Mouse (Mus musculus) liver, postnatal 0 days (tissue): ENCODE measurements at regions not wholly inside any gene's neighbourhood (a gene's known extent, or its start where the extent isn't known, plus 50 kb on each side); places are given as distances from the start of the nearest gene placed in this dataset.

ENCODE experiments used
- ATAC-seq: fragments of 200-750 bp; cut with Nextera tagmentation; 2 replicates; pipeline ENCODE4 v1.8.0; 2017; ENCODE audit warnings: mild to moderate bottlenecking, moderate library complexity
- DNase-seq: peaks from one replicate; pipeline ENCODE4 v3.0.0-alpha.2; 2016
- H3K27ac ChIP-seq: fragments of 300-500 bp; sonication (generic); 2 replicates; pipeline ENCODE4 v1.5.1; 2014; ENCODE audit warnings: antibody characterized with exemption, moderate library complexity, mild to moderate bottlenecking, low read depth
- H3K27me3 ChIP-seq: fragments of 300-500 bp; sonication (generic); 2 replicates; pipeline ENCODE4 v1.6.1; 2014; ENCODE audit warnings: low read length, control low read depth, mixed read lengths; ENCODE audit not compliant: insufficient read depth
- H3K36me3 ChIP-seq: fragments of 300-500 bp; sonication (generic); replicated peaks from 2 replicates; pipeline ENCODE4 v1.6.1; 2014; ENCODE audit warnings: mild to moderate bottlenecking, control low read depth, low read length, moderate library complexity, mixed read lengths; ENCODE audit not compliant: insufficient read depth
- H3K4me1 ChIP-seq: fragments of 300-500 bp; sonication (generic); 2 replicates; pipeline ENCODE4 v1.6.1; 2014; ENCODE audit warnings: antibody characterized with exemption, mild to moderate bottlenecking, control low read depth; ENCODE audit not compliant: insufficient read depth
- H3K4me2 ChIP-seq: fragments of 300-500 bp; sonication (generic); 2 replicates; pipeline ENCODE4 v1.6.1; 2014; ENCODE audit warnings: low read depth, mild to moderate bottlenecking, low read length, moderate library complexity, mixed read lengths
- H3K4me3 ChIP-seq: fragments of 300-500 bp; sonication (generic); 2 replicates; pipeline ENCODE4 v1.5.1; 2014; ENCODE audit warnings: low read depth, low read length
- H3K9ac ChIP-seq: fragments of 300-500 bp; sonication (generic); replicated peaks from 2 replicates; pipeline ENCODE4 v1.6.1; 2014; ENCODE audit warnings: mild to moderate bottlenecking, moderate library complexity
- H3K9me3 ChIP-seq: fragments of 300-500 bp; sonication (generic); 2 replicates; pipeline ENCODE4 v1.6.1; 2016; ENCODE audit warnings: mild to moderate bottlenecking, control low read depth, low read length, mixed read lengths
- CTCF ChIP-seq: sonication (generic); IDR thresholded peaks from 2 replicates; pipeline ENCODE4 v1.5.1; 2016; ENCODE audit warnings: antibody characterized with exemption, low read depth
- EP300 ChIP-seq: IDR thresholded peaks from 2 replicates; pipeline ENCODE4 v1.6.1; 2016; ENCODE audit warnings: antibody characterized with exemption, low read depth, mild to moderate bottlenecking
- WGBS: fragments of 180-500 bp; shearing (Covaris S2); extraction: QIAGEN DNeasy Blood & Tissue Kit; methylation state at CpG from one replicate; pipeline ENCODE4 v1.1.7; 2014; ENCODE audit not compliant: insufficient replicate concordance; 5-methylcytosine and 5-hydroxymethylcytosine counted together

DNA sequence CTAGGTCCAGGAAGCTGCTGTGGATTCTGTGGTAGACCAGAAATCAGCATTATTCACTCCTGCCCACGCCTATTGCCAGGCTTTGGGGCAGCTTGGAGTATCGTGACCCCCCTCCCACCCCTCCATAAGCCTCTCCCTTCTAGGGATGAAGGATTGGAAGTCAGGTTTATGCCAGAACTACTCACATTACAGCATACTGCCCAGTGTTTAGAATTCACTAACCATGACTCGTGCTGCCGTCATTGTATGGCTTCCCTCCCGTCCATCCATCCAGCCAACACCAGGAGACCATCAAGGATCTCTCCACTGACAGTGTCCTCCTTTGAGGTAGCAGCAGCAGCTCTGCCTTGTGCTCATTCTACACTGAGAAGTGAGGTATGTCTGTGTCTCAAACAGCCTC, 62.4 kb upstream of the Ret start:
- H3K9ac ChIP-seq: no peak overlapping the region
- H3K27me3 ChIP-seq: no peaks in the 10 kb centered on the region
- DNase-seq (no peak), ATAC-seq (no peak)
- no peaks in the 10 kb centered on the region for H3K4me1 ChIP-seq
- no peak overlapping the region for H3K4me3 ChIP-seq
- no peak overlapping the region for H3K4me2 ChIP-seq
- no peaks in the 10 kb centered on the region for H3K36me3 ChIP-seq
- no peak for TF ChIP-seq EP300
- no peak for TF ChIP-seq CTCF
- H3K9me3 ChIP-seq: no peaks in the 10 kb centered on the region
- 61% methylated on average over 5 of the region's 5 CpGs for WGBS
- no peak overlapping the region for H3K27ac ChIP-seq

DNA sequence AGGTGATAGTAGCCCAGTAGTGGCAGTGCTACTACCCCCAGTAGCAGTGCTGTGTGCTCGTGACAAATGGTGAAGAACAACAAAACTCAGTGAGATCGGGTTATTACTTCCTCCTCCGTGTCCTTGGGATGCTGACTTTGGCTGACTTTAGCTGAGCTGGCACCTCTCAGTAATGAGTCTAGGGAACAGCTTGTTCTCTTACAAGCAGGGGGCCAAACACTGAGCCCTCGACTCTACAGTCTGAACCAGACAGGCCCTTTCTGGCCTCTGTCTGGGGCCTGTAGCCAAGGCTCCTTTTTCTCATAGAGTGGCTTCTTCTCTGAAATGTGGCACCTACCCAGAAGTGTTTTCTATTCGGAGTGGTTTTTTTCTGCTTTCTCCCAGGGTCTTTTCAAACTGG, 57.4 kb upstream of the Ret start:
- Histone ChIP-seq H3K4me1 (no peaks in the 10 kb centered on the region), H3K27me3 (no peaks in the 10 kb centered on the region), H3K36me3 (no peaks in the 10 kb centered on the region), H3K27ac (no peak overlapping the region), H3K9ac (no peak overlapping the region), H3K4me2 (no peak overlapping the region), H3K4me3 (no peak overlapping the region), H3K9me3 (no peaks in the 10 kb centered on the region)
- WGBS: 67% methylated on average over 5 of the region's 5 CpGs
- TF ChIP-seq CTCF: no peak
- TF ChIP-seq EP300: no peak
- ATAC-seq (no peak), DNase-seq (no peak)

DNA sequence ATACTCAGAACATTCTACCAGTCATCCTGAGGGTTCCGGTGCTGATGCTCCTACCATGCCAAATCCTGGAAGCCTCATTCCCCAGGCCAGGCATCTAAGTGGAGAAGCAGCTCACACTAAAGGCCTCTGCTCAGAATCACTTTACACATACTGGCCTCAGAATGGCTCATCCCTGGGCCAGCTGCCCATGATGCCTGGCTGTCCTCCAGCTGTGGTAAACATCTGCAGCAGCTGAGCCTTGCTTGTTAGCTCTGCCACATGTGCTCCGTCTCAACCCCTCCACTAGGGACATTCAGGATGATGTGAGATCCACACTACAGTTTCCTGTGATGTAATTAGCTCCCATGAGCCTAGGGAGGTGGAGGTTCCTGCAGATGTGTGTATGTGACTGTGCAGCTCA, 55.2 kb upstream of the Ret start:
- Histone ChIP-seq H3K27me3 (no peaks in the 10 kb centered on the region), H3K4me3 (no peak overlapping the region), H3K9ac (no peak overlapping the region), H3K27ac (no peak overlapping the region), H3K9me3 (no peaks in the 10 kb centered on the region), H3K4me1 (no peaks in the 10 kb centered on the region), H3K36me3 (no peaks in the 10 kb centered on the region), H3K4me2 (no peak overlapping the region)
- ATAC-seq (no peak), DNase-seq (no peak)
- WGBS: 78% methylated on average over 2 of the region's 2 CpGs
- TF ChIP-seq EP300: no peak
- TF ChIP-seq CTCF: no peak

DNA sequence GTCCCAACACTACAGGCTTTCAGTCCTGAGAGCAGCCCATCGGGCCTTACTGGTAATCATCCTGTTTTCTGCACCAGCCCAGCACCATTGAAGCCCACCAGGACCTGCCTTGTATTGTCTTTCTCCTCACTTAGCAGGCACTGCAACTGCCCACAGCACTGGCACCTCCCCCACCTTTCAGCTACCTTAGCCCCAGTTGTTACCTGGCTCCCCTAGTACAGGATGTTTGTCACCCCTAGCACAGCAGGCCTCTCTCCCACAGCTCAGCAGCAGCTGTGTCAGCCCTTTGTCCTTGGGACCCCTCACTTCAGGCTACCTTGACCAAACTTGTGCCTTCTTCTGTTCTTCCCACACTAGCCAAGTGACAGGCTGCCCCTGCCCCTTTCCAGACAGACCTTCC, 53.6 kb upstream of the Ret start:
- TF ChIP-seq EP300: no peak
- no peak for TF ChIP-seq CTCF
- H3K4me3 ChIP-seq: no peak overlapping the region
- DNase-seq: no peak
- no peak for ATAC-seq
- H3K4me2 ChIP-seq: no peak overlapping the region
- H3K9ac ChIP-seq: no peak overlapping the region
- H3K27ac ChIP-seq: no peak overlapping the region
- 67% methylated on average over 1 of the region's 1 CpGs for WGBS
- H3K36me3 ChIP-seq: no peaks in the 10 kb centered on the region
- H3K4me1 ChIP-seq: no peaks in the 10 kb centered on the region
- H3K9me3 ChIP-seq: no peaks in the 10 kb centered on the region
- no peaks in the 10 kb centered on the region for H3K27me3 ChIP-seq

DNA sequence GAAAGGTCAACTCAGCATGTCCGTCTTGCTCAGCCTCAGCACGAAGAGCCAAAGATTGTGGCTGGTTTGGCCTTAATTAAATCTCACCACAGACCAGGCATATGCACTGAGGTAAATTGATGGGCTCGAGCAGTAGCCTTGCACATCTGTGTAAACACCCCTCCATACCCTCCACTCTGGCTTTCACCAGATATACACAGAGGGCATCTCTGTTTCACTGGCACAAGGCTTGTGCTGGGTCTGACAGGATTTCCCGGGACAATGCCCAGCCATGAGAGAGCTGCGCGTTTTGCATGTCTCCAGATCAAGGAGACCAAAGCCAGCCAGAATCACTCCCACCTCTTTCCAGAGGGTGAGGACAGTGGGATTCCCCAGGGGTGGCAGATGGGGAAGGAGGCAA, 52.5 kb upstream of the Ret start:
- no peak for TF ChIP-seq CTCF
- no peak for TF ChIP-seq EP300
- Histone ChIP-seq H3K4me2 (no peak overlapping the region), H3K36me3 (no peaks in the 10 kb centered on the region), H3K9me3 (no peaks in the 10 kb centered on the region), H3K4me3 (no peak overlapping the region), H3K27me3 (no peaks in the 10 kb centered on the region), H3K27ac (no peak overlapping the region), H3K4me1 (no peaks in the 10 kb centered on the region), H3K9ac (no peak overlapping the region)
- ATAC-seq (no peak), DNase-seq (no peak)
- WGBS: 82% methylated on average over 6 of the region's 6 CpGs
